Comparison of ENCODE assay signal across 8 mouse cellular contexts in the genomic region with DNA sequence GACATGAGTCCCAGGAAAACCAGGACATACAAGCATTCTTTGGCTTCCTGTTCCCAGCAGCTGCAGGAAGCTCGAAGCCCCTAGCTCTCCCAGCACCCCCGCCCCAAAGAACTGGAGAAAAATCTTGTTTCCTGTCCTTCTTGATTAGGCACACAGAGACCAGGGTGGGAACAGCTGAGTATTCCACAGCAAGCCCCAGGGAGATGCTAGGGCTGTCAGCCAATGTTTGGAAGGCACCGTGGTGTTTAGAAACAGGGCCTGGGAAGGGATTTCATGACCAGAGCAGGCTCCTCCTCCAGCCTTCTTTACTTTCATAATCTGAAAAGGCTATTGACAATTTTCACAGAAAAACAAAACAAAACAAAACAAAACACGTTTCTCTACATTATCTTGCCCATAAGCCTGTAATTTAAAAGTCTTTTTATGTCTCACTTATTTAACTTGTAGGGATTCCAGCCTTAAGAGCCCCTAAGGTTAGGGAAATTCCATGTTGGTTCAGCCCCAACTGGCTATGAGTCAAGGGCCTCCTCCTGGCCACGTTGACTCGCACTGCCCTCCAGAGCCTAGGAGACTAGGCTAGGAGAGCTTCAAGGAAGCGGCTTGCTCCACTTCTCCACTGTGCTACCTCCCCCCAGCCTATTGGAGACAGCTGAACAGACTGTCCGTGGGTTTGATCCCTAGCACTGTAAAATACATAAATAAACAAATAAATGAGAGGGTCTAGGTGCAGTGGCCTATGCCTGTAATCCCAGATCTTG. TPM values are rescaled to one million over a fixed set of nuclear protein-coding genes. Genes with fewer than 3 reads are reported as not detected.
A peak's percentile ranks its signal among the peaks of the same experiment; 100 is the strongest.
DNase-seq lines count a peak whose midpoint lies in the region; ATAC-seq lines count a peak whose summit lies in the region.

No protein-coding gene starts in this region.

- H3K9ac ChIP-seq in liver, embryonic 16.5 days (ENCODE audit: low read depth, low read length) = no peak overlapping the region
- H3K9ac ChIP-seq in liver, embryonic 12.5 days = no peak overlapping the region
- H3K9ac ChIP-seq in hindbrain, embryonic 12.5 days = no peak overlapping the region

- H3K36me3 ChIP-seq in liver, embryonic 16.5 days (ENCODE audit: control insufficient read depth, insufficient read depth) = no peaks in the 10 kb centered on the region
- H3K36me3 ChIP-seq in liver, embryonic 12.5 days = no peaks in the 10 kb centered on the region
- H3K36me3 ChIP-seq in hindbrain, embryonic 12.5 days = no peaks in the 10 kb centered on the region

- H3K4me2 ChIP-seq in liver, embryonic 16.5 days (ENCODE audit: low read depth, low read length) = no peak overlapping the region
- H3K4me2 ChIP-seq in liver, embryonic 12.5 days = no peak overlapping the region
- H3K4me2 ChIP-seq in hindbrain, embryonic 12.5 days (replicated peaks) = no peak overlapping the region

- no peaks in the 10 kb centered on the region for H3K9me3 ChIP-seq in liver, embryonic 16.5 days (replicated peaks; ENCODE audit: control insufficient read depth, low read length)
- H3K9me3 ChIP-seq in liver, embryonic 12.5 days (replicated peaks) = no peaks in the 10 kb centered on the region
- H3K9me3 ChIP-seq in hindbrain, embryonic 12.5 days (replicated peaks) = no peaks in the 10 kb centered on the region

- H3K4me3 ChIP-seq in liver, embryonic 16.5 days (ENCODE audit: low read depth, low read length) = no peak overlapping the region
- H3K4me3 ChIP-seq in liver, embryonic 12.5 days = no peak overlapping the region
- no peak overlapping the region for H3K4me3 ChIP-seq in hindbrain, embryonic 12.5 days

- 0 out of 2 replicates have a peak overlapping the region, but pooled peaks have one; percentile 32 for H3K27ac ChIP-seq in liver, embryonic 16.5 days (ENCODE audit: low read length)
- no peak overlapping the region for H3K27ac ChIP-seq in liver, embryonic 12.5 days
- H3K27ac ChIP-seq in hindbrain, embryonic 12.5 days = no peak overlapping the region

- peak; percentile 42; the same call in 1 of the 2 replicates for ATAC-seq in liver, embryonic 16.5 days (ENCODE audit: low read depth)
- no peak for ATAC-seq in liver, embryonic 12.5 days
- no peak for ATAC-seq in activated CD4-positive, CD25-positive, alpha-beta regulatory T cell, adult 4 months
- no peak for ATAC-seq in hindbrain, embryonic 12.5 days (ENCODE audit: low FRiP score)

- peaks cover under 1% of the 10 kb centered on the region; the same call in 1 of the 2 replicates for H3K4me1 ChIP-seq in liver, embryonic 16.5 days (ENCODE audit: control insufficient read depth, low read depth, low read length)
- peaks cover 4% of the 10 kb centered on the region; the same call in 1 of the 2 replicates for H3K4me1 ChIP-seq in liver, embryonic 12.5 days
- H3K4me1 ChIP-seq in hindbrain, embryonic 12.5 days = no peaks in the 10 kb centered on the region

- H3K27me3 ChIP-seq in liver, embryonic 16.5 days (ENCODE audit: control insufficient read depth, insufficient read depth, low read depth, low read length) = no peaks in the 10 kb centered on the region
- 0 out of 2 replicates have a peak, but pooled peaks cover 4% of the 10 kb centered on the region for H3K27me3 ChIP-seq in liver, embryonic 12.5 days (replicated peaks)
- no peaks in the 10 kb centered on the region for H3K27me3 ChIP-seq in hindbrain, embryonic 12.5 days

- DNase-seq in gastrocnemius, postnatal 4 days (ENCODE audit: low spot score in 2 of 2) = peak; percentile 70 to 90
- peak; percentile 77 for DNase-seq in kidney, adult 9 months
- peak; percentile 72 for DNase-seq in ovary, postnatal 14 days (ENCODE audit: low spot score)
- no peak for DNase-seq in spleen, postnatal 14 days (ENCODE audit: low spot score in 2 of 2)

- 26% methylated on average over 8 of the region's 8 CpGs for WGBS in liver, embryonic 16.5 days (ENCODE audit: insufficient replicate concordance)
- WGBS in liver, embryonic 12.5 days (ENCODE audit: insufficient replicate concordance) = 28% methylated on average over 8 of the region's 8 CpGs
- WGBS in hindbrain, embryonic 12.5 days = 48% methylated on average over 8 of the region's 8 CpGs

RNA-seq across cellular contexts. Expression of a gene that starts 10.0 kb away (rescaled TPM):
- 7.4 and 7.6 TPM in 2 replicates for polyA plus RNA-seq in liver, embryonic 16.5 days (2015; fragmentation: Nextera tagmentation; extraction: Ambion mirVana)
- 5.8 and 7.9 TPM in 2 replicates for polyA plus RNA-seq in liver, embryonic 12.5 days (2016; fragmentation: Nextera tagmentation; extraction: Ambion mirVana)
- total RNA-seq in gastrocnemius, postnatal 4 days (2021) = 10 to 100 TPM; 15.9 to 16.7 TPM
- polyA plus RNA-seq in activated CD4-positive, CD25-positive, alpha-beta regulatory T cell, adult 4 months (2017; shearing (Covaris generic)) = 1 to 10 TPM; 2.8 to 3.0 TPM
- polyA plus RNA-seq in hindbrain, embryonic 12.5 days (2016; fragmentation: Nextera tagmentation; extraction: Ambion mirVana) = 79.1 and 81.7 TPM in 2 replicates

RNA-seq across cellular contexts. Expression of a gene that starts 16.4 kb away (rescaled TPM):
- 14.4 and 15.0 TPM in 2 replicates for polyA plus RNA-seq in liver, embryonic 16.5 days (2015; fragmentation: Nextera tagmentation; extraction: Ambion mirVana)
- polyA plus RNA-seq in liver, embryonic 12.5 days (2016; fragmentation: Nextera tagmentation; extraction: Ambion mirVana) = 10.9 and 12.9 TPM in 2 replicates
- 1 to 10 TPM; 2.4 to 3.1 TPM for total RNA-seq in gastrocnemius, postnatal 4 days (2021)
- polyA plus RNA-seq in activated CD4-positive, CD25-positive, alpha-beta regulatory T cell, adult 4 months (2017; shearing (Covaris generic)) = under 1 TPM; 0.29 to 0.58 TPM
- 22.1 and 25.9 TPM in 2 replicates for polyA plus RNA-seq in hindbrain, embryonic 12.5 days (2016; fragmentation: Nextera tagmentation; extraction: Ambion mirVana)

RNA-seq across cellular contexts. Expression of a gene that starts 16.5 kb away (rescaled TPM):
- 17.0 and 20.4 TPM in 2 replicates for polyA plus RNA-seq in liver, embryonic 16.5 days (2015; fragmentation: Nextera tagmentation; extraction: Ambion mirVana)
- polyA plus RNA-seq in liver, embryonic 12.5 days (2016; fragmentation: Nextera tagmentation; extraction: Ambion mirVana) = 20.7 and 22.1 TPM in 2 replicates
- 100 to 1,000 TPM; 400 to 402 TPM for total RNA-seq in gastrocnemius, postnatal 4 days (2021)
- polyA plus RNA-seq in activated CD4-positive, CD25-positive, alpha-beta regulatory T cell, adult 4 months (2017; shearing (Covaris generic)) = 1 to 10 TPM; 2.1 to 3.3 TPM
- 74.7 and 80.4 TPM in 2 replicates for polyA plus RNA-seq in hindbrain, embryonic 12.5 days (2016; fragmentation: Nextera tagmentation; extraction: Ambion mirVana)

RNA-seq across cellular contexts. Expression of a gene that starts 25.7 kb away (rescaled TPM):
- 190 and 213 TPM in 2 replicates for polyA plus RNA-seq in liver, embryonic 16.5 days (2015; fragmentation: Nextera tagmentation; extraction: Ambion mirVana)
- 249 and 259 TPM in 2 replicates for polyA plus RNA-seq in liver, embryonic 12.5 days (2016; fragmentation: Nextera tagmentation; extraction: Ambion mirVana)
- 100 to 1,000 TPM; 272 TPM for total RNA-seq in gastrocnemius, postnatal 4 days (2021)
- 100 to 1,000 TPM; 294 to 378 TPM for polyA plus RNA-seq in activated CD4-positive, CD25-positive, alpha-beta regulatory T cell, adult 4 months (2017; shearing (Covaris generic))
- polyA plus RNA-seq in hindbrain, embryonic 12.5 days (2016; fragmentation: Nextera tagmentation; extraction: Ambion mirVana) = 332 and 340 TPM in 2 replicates

RNA-seq across cellular contexts. Expression of a gene that starts 25.7 kb away (rescaled TPM):
- polyA plus RNA-seq in liver, embryonic 16.5 days (2015; fragmentation: Nextera tagmentation; extraction: Ambion mirVana) = 14.9 and 15.2 TPM in 2 replicates
- 13.4 TPM in 2 replicates for polyA plus RNA-seq in liver, embryonic 12.5 days (2016; fragmentation: Nextera tagmentation; extraction: Ambion mirVana)
- 10 to 100 TPM; 24.7 to 33.9 TPM for total RNA-seq in gastrocnemius, postnatal 4 days (2021)
- 10 to 100 TPM in 1 of 2 experiments, 1 to 10 TPM in 1; 9.7 to 13.5 TPM for polyA plus RNA-seq in activated CD4-positive, CD25-positive, alpha-beta regulatory T cell, adult 4 months (2017; shearing (Covaris generic))
- 43.0 and 44.2 TPM in 2 replicates for polyA plus RNA-seq in hindbrain, embryonic 12.5 days (2016; fragmentation: Nextera tagmentation; extraction: Ambion mirVana)

Comparison
In these comparisons a context has a peak if more than half of its experiments do, and no peak if none do; other contexts are left out.
1. DNase-seq: peak in gastrocnemius, postnatal 4 days (2 of 2), kidney, adult 9 months (single experiment) and ovary, postnatal 14 days (single experiment); none in spleen, postnatal 14 days (0 of 2).